Mouse (Mus musculus) cerebellum, adult 2 months (tissue): ENCODE results near the gene Olfr1233. TPM values are rescaled to one million over a fixed set of nuclear protein-coding genes. Genes with fewer than 3 reads are reported as not detected.

ENCODE experiments used
- DNase-seq, 2 experiments: peaks; one replicate each; pipeline ENCODE4 v3.0.0; 2021
- H3K27ac ChIP-seq: fragments of 200-500 bp; 2 replicates; pipeline ENCODE4 v1.5.1; 2012; ENCODE audit warnings: low read length, control low read depth, inconsistent platforms; ENCODE audit not compliant: insufficient read depth
- H3K27me3 ChIP-seq: fragments of 200-500 bp; 2 replicates; pipeline ENCODE4 v1.6.1; 2012; ENCODE audit warnings: inconsistent platforms, mild to moderate bottlenecking, low read length, moderate library complexity; ENCODE audit not compliant: control insufficient read depth, insufficient read depth
- H3K4me1 ChIP-seq: fragments of 200-500 bp; 2 replicates; pipeline ENCODE4 v1.6.1; 2011; ENCODE audit warnings: low read length; ENCODE audit not compliant: control insufficient read depth, insufficient read depth
- H3K4me3 ChIP-seq: fragments of 200-500 bp; replicated peaks from 2 replicates; pipeline ENCODE3; 2011; ENCODE audit warnings: mild to moderate bottlenecking, low read depth, low read length, control low read depth; ENCODE audit not compliant: insufficient read depth
- CTCF ChIP-seq: fragments of 200-500 bp; IDR thresholded peaks from 2 replicates; pipeline ENCODE4 v1.5.1; 2011; ENCODE audit warnings: low read depth, mild to moderate bottlenecking, control low read depth, low read length, moderate library complexity, borderline replicate concordance; ENCODE audit not compliant: insufficient read depth
- POLR2A ChIP-seq: fragments of 200-500 bp; IDR thresholded peaks from 2 replicates; pipeline ENCODE4 v1.6.1; 2011; ENCODE audit warnings: low read length, control low read depth, borderline replicate concordance; ENCODE audit not compliant: insufficient read depth
- WGBS: fragments of 180-500 bp; shearing (Covaris S2); methylation state at CpG from one replicate; pipeline ENCODE4 v1.1.7; 2018; 5-methylcytosine and 5-hydroxymethylcytosine counted together
- polyA plus RNA-seq: library from polyadenylated mRNA; depleted of rRNA; stranded (reverse); fragments of >200 nt; gene quantifications from 2 replicates; pipeline ENCODE4 v1.2.3, GENCODE M21; 2012; rRNA removed

Gene Olfr1233
- polyA plus RNA-seq: not detected in 2 replicates

DNA sequence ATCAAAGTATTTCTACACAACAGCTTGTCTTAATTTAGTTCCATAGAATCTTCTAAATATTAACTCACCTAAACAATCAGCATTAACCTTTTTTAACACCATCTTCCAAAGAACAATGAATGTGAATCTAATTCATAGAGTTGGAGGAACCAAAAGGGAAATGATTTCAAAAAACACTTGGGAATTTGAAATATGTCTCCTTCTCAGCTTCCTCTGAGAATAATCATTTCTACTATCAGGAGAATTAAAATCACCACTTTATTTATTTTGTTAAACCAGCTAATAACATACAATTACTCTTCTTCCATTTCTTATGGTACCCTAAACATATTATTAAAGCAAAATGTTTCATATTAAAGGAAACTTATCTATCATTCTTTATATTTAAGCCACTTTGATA lies at the start of gene Olfr1233:
Gene Olfr1233, minus strand, starts transcription at position 101 of the 400 bp plus-strand sequence.
- no peak within 1 kb of the TSS for H3K4me3 ChIP-seq
- TF ChIP-seq POLR2A (no peak), CTCF (no peak)
- no peaks in the 10 kb centered on the region for H3K27me3 ChIP-seq
- H3K4me1 ChIP-seq: no peaks in the 10 kb centered on the region
- no peak within 1 kb of the TSS for H3K27ac ChIP-seq
- DNase-seq: no peak

DNA sequence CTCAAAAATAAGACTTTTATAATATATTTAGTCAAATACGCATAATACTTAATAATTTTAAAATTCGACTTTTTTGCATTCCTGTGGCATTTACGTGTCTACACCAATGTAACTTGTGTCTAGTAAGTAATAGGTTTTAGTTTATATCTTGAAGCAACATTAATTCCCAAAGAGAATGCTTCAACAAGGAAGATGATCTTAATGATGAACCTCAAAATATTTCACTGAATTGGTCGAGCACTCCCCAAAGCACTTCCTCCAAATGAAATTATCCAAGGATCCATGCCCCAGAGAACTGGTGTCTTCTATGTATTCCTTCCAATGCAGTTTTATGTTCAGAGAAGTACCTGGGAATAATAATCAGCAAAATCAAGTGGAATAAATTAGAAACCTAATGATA lies 22.6 kb upstream of the Olfr1233 start, which contains the start of gene Olfr1234:
Gene Olfr1234, minus strand, starts transcription at position 101 of the 400 bp plus-strand sequence.
- TF ChIP-seq POLR2A (no peak), CTCF (no peak)
- WGBS: 80% methylated on average over 4 of the region's 4 CpGs

DNA sequence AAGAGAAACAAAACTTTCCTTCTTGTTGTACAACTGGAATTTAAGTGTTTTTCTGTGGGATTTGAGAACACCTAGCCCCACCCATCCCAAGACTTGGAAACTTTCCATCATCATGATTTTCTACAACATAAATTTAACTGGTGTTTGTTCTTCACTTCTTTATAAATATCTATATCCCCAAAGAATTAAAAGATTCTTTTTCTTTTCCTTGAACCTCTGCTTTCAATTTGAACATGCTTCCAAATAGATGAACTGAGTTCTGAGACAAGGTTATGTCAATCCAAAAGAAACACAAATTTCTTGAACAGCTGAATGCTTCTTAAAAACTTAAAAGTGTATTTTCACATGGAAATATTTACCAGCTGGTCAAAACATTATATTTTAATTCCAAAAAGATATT lies 12.6 kb downstream of the Olfr1233 start, which contains the start of gene Olfr1232:
Gene Olfr1232, minus strand, starts transcription at position 101 of the 400 bp plus-strand sequence.
- TF ChIP-seq POLR2A (no peak), CTCF (no peak)
- H3K27me3 ChIP-seq: no peaks in the 10 kb centered on the region
- no peaks in the 10 kb centered on the region for H3K4me1 ChIP-seq
- H3K4me3 ChIP-seq: no peak within 1 kb of the TSS
- no peak within 1 kb of the TSS for H3K27ac ChIP-seq
- DNase-seq: no peak

More for the DNA sequence above, 22.6 kb upstream of the Olfr1233 start, which contains the start of gene Olfr1234:
- Histone ChIP-seq H3K27me3 (no peaks in the 10 kb centered on the region), H3K4me1 (no peaks in the 10 kb centered on the region), H3K27ac (no peak within 1 kb of the TSS), H3K4me3 (no peak within 1 kb of the TSS)
- no peak for DNase-seq

DNA sequence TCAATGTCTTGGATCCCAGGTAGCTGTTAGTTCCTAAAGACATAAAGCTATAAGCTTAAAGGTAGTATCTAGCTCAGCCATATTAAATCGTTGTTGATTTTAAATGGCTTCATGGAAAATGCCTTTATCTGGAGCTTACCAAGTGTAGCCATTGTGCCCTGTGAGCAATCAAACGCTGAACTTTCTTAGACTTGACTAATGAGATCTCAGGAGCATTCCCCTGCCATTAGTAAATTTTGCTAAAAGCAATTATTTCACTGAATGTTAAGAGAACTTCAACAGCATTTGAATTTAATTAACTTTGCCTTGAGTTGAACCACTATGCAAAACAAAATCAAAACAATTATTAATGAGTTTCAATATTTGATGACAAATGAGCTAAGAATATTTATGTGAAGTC lies 35.2 kb downstream of the Olfr1233 start, which contains the start of gene Olfr1231:
Gene Olfr1231, minus strand, starts transcription at position 101 of the 400 bp plus-strand sequence.
- H3K27me3 ChIP-seq: no peaks in the 10 kb centered on the region
- no peak for DNase-seq
- WGBS: 70% methylated on average over 2 of the region's 2 CpGs
- no peak within 1 kb of the TSS for H3K4me3 ChIP-seq
- no peaks in the 10 kb centered on the region for H3K4me1 ChIP-seq
- H3K27ac ChIP-seq: no peak within 1 kb of the TSS
- TF ChIP-seq POLR2A (no peak), CTCF (no peak)

DNA sequence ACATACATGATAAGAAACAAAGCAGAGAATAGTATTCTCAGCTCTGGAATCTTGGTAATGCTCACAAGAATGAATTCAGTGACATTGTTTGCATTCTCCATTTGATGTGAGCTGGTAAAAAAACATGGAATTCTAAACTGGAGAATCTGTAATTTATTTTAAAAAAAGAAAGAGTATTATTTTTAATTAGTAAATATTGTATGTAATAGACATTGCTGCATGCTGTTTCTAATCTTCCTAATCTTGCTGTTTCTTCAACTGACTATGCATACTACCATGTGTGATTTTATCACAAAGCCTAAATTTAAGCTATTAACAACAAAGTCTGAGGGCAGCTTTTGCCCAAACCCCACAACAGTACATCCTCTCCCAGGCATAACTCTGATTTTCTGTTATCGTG lies 45.0 kb downstream of the Olfr1233 start, which contains the start of gene Olfr1230:
Gene Olfr1230, minus strand, starts transcription at position 101 of the 400 bp plus-strand sequence.
- no peak within 1 kb of the TSS for H3K27ac ChIP-seq
- H3K27me3 ChIP-seq: no peaks in the 10 kb centered on the region
- TF ChIP-seq CTCF (no peak), POLR2A (no peak)
- no peak for DNase-seq
- 89% methylated on average over 1 of the region's 1 CpGs for WGBS
- no peaks in the 10 kb centered on the region for H3K4me1 ChIP-seq
- H3K4me3 ChIP-seq: no peak within 1 kb of the TSS

DNA sequence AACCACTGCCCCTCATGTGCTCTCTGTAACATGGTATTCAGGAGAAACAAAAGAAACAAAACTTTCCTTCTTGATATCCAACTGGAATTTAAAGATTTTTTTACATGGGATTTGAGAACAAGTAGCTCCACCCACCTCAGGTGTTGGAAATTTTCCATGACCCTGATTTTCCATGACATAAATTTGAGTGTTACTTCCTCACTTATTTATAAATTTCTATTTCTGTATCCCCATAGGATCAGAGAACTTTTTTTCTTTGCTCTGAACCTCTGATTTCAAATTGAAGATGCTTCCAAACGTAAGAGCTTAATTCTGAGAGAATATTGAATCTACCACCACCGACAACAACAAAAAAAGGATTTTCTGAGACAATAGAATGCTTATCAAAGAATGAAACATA lies 54.3 kb downstream of the Olfr1233 start, which contains the start of gene Olfr1229:
Gene Olfr1229, minus strand, starts transcription at position 101 of the 400 bp plus-strand sequence.
- TF ChIP-seq POLR2A: no peak
- no peak for TF ChIP-seq CTCF
- Histone ChIP-seq H3K4me1 (no peaks in the 10 kb centered on the region), H3K4me3 (no peak within 1 kb of the TSS), H3K27me3 (no peaks in the 10 kb centered on the region), H3K27ac (no peak within 1 kb of the TSS)
- WGBS: 67% methylated on average over 2 of the region's 2 CpGs
- no peak for DNase-seq

Other genes starting within 250 kb of the Olfr1233 start
- gene Olfr1220, start 235.6 kb downstream of the Olfr1233 start, polyA plus RNA-seq: not detected in 2 replicates
- gene Olfr1221, start 225.1 kb downstream of the Olfr1233 start, polyA plus RNA-seq: not detected in 2 replicates
- not detected in 2 replicates for gene Olfr1222, start 209.3 kb downstream of the Olfr1233 start, polyA plus RNA-seq
- not detected in 2 replicates for gene Olfr1223, start 190.8 kb downstream of the Olfr1233 start, polyA plus RNA-seq
- gene Olfr1224-ps1, start 178.3 kb downstream of the Olfr1233 start, polyA plus RNA-seq: not detected in 2 replicates
- gene Olfr1225, start 167.7 kb downstream of the Olfr1233 start, polyA plus RNA-seq: not detected in 2 replicates
- not detected in 2 replicates for gene Olfr1226, start 142.3 kb downstream of the Olfr1233 start, polyA plus RNA-seq
- gene Olfr1228, start 88.3 kb downstream of the Olfr1233 start, polyA plus RNA-seq: not detected in 2 replicates
- not detected in 2 replicates for gene Olfr1229, start 54.4 kb downstream of the Olfr1233 start, polyA plus RNA-seq
- not detected in 2 replicates for gene Olfr1230, start 45.1 kb downstream of the Olfr1233 start, polyA plus RNA-seq
- gene Olfr1231, start 35.3 kb downstream of the Olfr1233 start, polyA plus RNA-seq: not detected in 2 replicates
- not detected in 2 replicates for gene Olfr1232, start 12.7 kb downstream of the Olfr1233 start, polyA plus RNA-seq
- gene Olfr1234, start 22.5 kb upstream of the Olfr1233 start, polyA plus RNA-seq: not detected in 2 replicates
- gene Olfr1238, start 67.3 kb upstream of the Olfr1233 start, polyA plus RNA-seq: not detected in 2 replicates
- not detected in 2 replicates for gene Olfr1239, start 78.0 kb upstream of the Olfr1233 start, polyA plus RNA-seq
- gene Olfr1240, start 100.6 kb upstream of the Olfr1233 start, polyA plus RNA-seq: not detected in 2 replicates
- gene Olfr1241, start 144.7 kb upstream of the Olfr1233 start, polyA plus RNA-seq: not detected in 2 replicates
- not detected in 2 replicates for gene Olfr1242, start 155.9 kb upstream of the Olfr1233 start, polyA plus RNA-seq
- gene Olfr1243, start 189.1 kb upstream of the Olfr1233 start, polyA plus RNA-seq: not detected in 2 replicates
- gene Olfr1245, start 236.0 kb upstream of the Olfr1233 start, polyA plus RNA-seq: not detected in 2 replicates